Mouse (Mus musculus): ENCODE measurements around the gene Ndnf.

- TF ChIP-seq POLR2A (IDR thresholded peaks at IDR 0.05; ENCODE audit: extremely low read depth, insufficient read depth, low read length): no peak
- no peak for TF ChIP-seq CTCF (IDR thresholded peaks at IDR 0.05; ENCODE audit: extremely low read depth, insufficient read depth, low read length)
Measured at GRCm38 (mm10) chr6:65644110-65644509, 27.3 kb upstream of the Ndnf start.
